Mouse (Mus musculus) brain, embryonic 14.5 days (tissue): ENCODE results near the gene Krt39.

Source experiments
- CTCF ChIP-seq: fragments of 200-500 bp; IDR thresholded peaks from 2 replicates; pipeline ENCODE4 v1.5.1; 2012; ENCODE audit warnings: inconsistent platforms, mild to moderate bottlenecking, moderate library complexity, borderline replicate concordance; ENCODE audit not compliant: insufficient read depth, insufficient read length; ENCODE audit errors: extremely low read depth
- POLR2A ChIP-seq: fragments of 200-500 bp; IDR thresholded peaks from 2 replicates; pipeline ENCODE4 v1.6.1; 2012; ENCODE audit warnings: mild to moderate bottlenecking, inconsistent platforms, borderline replicate concordance; ENCODE audit not compliant: poor library complexity, insufficient read depth, insufficient read length, severe bottlenecking; ENCODE audit errors: extremely low read depth

DNA sequence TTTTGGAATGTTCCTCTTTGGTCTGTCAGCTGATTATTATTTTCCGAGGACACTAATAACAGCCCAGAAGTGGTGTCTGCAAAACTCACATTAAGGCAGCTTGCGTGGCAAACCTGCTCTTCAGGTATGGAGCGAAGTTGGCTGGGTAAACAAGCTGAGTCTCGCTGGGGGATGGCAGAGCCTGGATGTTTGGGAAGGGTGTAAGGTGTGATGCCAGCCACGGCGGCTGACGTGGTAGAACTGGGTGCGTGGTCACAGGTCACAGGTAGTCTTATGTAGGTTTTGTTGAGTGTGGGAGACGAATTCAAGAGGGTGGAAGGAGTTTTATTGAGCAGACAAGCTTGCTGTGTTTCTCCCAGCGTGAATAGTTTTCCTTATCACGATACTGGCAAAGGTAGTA lies 52.6 kb downstream of the Krt39 start:
- TF ChIP-seq CTCF (no peak), POLR2A (no peak)
